Mouse (Mus musculus): Measurements from ENCODE around the gene Disp2. TPM values are rescaled to one million over a fixed set of nuclear protein-coding genes. Genes with fewer than 3 reads are reported as not detected.

The Disp2 gene
- polyA plus RNA-seq, 1 experiment from 2014 or later = 71.6 TPM

DNA sequence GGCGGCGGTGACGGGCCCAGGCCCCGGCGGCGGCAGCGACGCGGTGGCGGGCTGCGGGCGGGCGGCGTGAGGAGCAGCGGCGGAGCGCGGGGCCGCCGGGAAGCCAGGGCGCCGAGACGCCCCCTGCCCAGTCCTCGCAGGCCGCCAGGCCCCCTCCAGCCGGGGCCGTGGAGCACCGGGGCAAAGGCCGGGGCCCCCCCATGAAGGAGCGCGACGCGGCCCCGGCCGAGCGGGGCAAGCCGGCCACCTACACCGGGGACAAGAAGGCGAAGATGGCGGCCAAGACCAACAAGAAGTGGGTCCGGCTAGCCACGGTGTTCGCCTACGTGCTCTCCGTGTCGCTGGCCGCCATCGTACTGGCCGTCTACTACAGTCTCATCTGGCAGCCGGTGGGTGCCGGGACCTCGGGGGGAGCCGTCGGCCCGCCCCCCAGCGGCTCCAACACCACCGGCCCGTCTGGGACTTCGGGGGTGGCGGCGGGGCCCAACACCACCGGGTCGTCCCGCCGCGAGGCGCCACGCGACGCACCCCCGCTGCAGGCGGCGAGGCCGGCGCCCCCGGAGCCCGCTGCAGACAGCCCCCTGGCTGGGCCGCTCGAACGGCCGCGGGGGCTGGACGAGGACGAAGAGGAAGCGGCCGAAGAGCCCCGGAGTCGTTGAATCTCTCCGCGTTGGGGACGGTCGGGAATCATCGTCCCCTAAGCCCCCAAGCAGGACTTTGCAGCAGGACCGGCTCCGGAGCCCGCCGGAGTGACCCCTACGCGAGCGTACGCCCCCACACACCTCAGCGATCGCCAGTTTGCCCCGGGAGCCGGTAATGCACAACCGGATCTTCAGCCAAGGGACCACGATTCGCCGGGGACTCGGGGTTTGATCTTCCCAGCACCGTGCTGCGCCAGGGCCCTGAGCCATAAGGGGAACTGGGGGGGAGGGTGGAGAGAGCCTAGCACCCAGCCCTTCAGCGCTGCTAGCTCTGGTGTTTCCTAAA lies 33.3 kb upstream of the Disp2 start:
- no peaks in the 10 kb centered on the region for H3K9me3 ChIP-seq
- H3K36me3 ChIP-seq = no peaks in the 10 kb centered on the region
- peak overlapping the region; percentile 88 for H3K9ac ChIP-seq
- peaks cover 13% of the 10 kb centered on the region; the same call in 1 of the 2 replicates for H3K27me3 ChIP-seq
- ATAC-seq (ENCODE audit: low FRiP score, low read depth) = peak; percentile 49
- peak overlapping the region; percentile 83 for H3K4me3 ChIP-seq
- peak overlapping the region; percentile 93 for H3K4me2 ChIP-seq
- peaks cover 59% of the 10 kb centered on the region for H3K4me1 ChIP-seq (replicated peaks)
- under 1% methylated on average over 108 of the region's 113 CpGs for WGBS
- H3K27ac ChIP-seq (replicated peaks) = peak overlapping the region; percentile 73

DNA sequence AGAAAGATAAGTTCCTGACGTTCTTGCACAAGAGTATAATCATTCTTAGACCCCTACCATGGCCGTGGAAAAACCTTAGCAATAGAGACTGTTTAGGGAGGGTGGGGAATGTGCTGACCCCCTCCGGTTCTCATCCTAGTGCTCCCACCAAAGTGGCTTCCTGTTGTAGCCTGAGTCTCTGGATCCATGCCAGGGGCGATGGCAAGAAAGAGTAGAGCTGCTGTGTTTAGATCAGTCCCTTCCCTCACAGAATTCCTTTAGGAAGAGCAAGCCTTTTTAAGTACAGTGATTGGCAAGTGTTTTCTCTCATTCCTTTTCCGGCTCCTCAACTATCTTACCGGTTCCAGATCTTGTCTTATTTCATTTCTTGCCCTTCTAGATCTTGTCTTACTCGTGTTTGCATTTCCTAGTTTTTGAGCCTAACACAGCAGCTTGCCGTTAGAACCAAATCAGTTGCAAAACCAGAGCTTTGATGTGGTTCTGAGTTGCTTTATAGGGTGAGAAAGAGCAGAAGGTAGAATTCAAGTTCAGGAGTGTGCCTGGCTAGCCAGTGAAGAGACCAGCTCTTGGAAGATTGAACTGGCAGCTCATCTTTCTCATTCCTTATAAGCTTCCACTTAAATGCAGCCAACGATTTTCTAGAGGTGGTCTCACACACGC lies 32.1 kb upstream of the Disp2 start:
- H3K4me2 ChIP-seq = peak overlapping the region; percentile 93
- WGBS = 35% methylated on average over 10 of the region's 10 CpGs
- peak overlapping the region; percentile 14; the same call in 1 of the 2 replicates for H3K9ac ChIP-seq
- H3K4me1 ChIP-seq (replicated peaks) = peaks cover 59% of the 10 kb centered on the region
- no peaks in the 10 kb centered on the region for H3K9me3 ChIP-seq
- no peak overlapping the region for H3K27ac ChIP-seq (replicated peaks)
- H3K36me3 ChIP-seq = no peaks in the 10 kb centered on the region
- peaks cover 7% of the 10 kb centered on the region; the same call in 1 of the 2 replicates for H3K27me3 ChIP-seq
- no peak for ATAC-seq (ENCODE audit: low FRiP score, low read depth)
- H3K4me3 ChIP-seq = peak overlapping the region; percentile 83

DNA sequence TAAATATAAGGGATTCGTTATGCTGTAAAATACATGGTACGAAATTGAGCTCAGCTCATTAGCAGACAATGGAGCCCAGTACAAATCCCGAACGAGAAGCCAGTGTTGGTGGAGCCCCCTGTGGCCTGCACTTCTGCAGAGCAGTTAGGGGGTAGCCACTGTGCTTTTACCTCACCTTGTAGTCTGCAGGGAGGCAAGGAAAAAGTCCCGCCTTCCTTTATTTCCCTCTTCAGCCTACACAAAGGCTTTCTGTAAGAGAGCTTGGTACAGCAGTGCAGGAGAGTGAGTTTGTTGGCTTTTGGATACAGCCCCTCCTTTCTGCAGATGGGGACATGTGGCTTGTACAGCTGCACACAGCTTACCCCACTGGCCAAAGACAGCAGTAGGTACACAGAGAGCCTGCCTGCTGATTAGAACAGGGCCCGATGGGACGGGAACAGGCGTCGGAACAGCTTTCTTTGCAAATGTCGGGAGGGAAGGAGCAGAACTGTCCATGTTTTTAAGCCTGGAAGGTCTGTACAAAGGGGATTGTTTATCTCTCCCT lies 30.1 kb upstream of the Disp2 start:
- H3K9me3 ChIP-seq = no peaks in the 10 kb centered on the region
- no peak overlapping the region for H3K27ac ChIP-seq (replicated peaks)
- peaks cover 51% of the 10 kb centered on the region for H3K4me1 ChIP-seq (replicated peaks)
- no peak overlapping the region for H3K9ac ChIP-seq
- peak overlapping the region; percentile 8; the same call in 1 of the 2 replicates for H3K4me3 ChIP-seq
- ATAC-seq (ENCODE audit: low FRiP score, low read depth) = no peak
- no peaks in the 10 kb centered on the region for H3K36me3 ChIP-seq
- 26% methylated on average over 10 of the region's 10 CpGs for WGBS
- peak overlapping the region; percentile 34 for H3K4me2 ChIP-seq
- H3K27me3 ChIP-seq = 0 out of 2 replicates have a peak, but pooled peaks cover under 1% of the 10 kb centered on the region

DNA sequence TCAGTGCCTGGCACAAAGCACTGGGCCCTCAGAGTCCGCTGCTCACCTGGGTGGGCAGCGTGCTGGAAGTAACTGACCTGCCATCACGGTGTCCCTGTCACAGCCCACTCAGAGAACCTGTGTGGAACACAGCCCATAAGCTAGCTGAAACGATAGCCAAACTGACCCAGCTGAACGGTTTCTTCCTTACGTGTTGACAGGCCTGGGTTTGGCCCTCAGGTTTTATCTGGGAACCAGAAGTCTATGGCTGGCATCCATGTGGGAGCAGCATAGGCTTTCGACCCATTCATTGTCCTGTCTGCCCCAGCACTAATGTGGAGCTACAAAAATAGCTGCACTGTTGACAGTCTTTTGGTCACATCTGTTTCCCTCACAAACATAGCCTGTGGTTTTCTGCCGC lies 29.0 kb upstream of the Disp2 start:
- no peak for ATAC-seq (ENCODE audit: low FRiP score, low read depth)
- Histone ChIP-seq H3K27ac (replicated peaks) (no peak overlapping the region), H3K4me1 (replicated peaks) (peaks cover 41% of the 10 kb centered on the region), H3K4me3 (no peak overlapping the region), H3K9ac (no peak overlapping the region), H3K9me3 (no peaks in the 10 kb centered on the region), H3K36me3 (no peaks in the 10 kb centered on the region), H3K4me2 (no peak overlapping the region), H3K27me3 (no peaks in the 10 kb centered on the region)
- 63% methylated on average over 8 of the region's 8 CpGs for WGBS

DNA sequence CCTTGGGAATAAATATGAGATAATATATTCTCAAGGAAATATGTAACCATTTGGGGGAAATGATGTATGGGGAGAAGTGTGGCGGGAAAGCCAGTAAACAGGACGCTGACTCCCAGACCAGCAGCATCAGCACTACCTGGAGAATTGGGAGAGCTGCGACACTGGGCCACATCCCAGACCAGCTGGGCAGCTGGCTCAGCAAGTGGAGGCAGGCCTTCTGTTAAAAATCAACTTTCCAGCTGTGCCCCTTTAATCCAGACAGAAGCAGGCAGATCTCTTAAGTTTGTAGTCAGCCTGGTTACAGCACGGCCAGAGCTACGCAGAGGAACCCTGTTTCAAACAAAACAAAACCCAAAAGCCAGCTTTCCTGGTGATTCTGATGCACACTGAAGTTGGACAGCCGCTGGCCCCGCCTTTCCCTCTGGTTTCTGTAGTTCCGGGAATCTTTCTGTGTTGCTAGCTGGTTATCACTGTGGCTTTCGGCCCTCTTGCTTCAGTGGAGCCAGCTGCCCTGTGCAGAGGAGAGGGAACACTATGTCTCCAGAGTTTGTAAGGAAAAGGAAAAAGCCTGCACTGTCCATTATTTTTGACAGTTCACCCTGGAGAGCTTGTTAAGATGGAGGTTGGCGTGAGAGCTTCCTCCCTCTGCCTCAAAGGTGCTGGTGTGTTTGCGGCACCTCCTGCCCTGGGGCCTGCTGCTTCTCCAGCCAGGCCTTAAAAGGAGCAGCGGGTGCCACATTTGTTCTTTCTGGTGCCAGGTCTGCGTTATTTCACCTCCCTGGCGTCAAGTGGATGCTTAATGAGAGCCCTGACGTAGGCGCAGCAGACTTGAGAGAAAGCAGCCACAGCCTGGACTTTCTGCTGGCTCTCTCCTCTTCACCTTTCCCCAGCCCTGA lies 27.4 kb upstream of the Disp2 start:
- no peaks in the 10 kb centered on the region for H3K36me3 ChIP-seq
- no peaks in the 10 kb centered on the region for H3K27me3 ChIP-seq
- no peak overlapping the region for H3K4me3 ChIP-seq
- no peak for ATAC-seq (ENCODE audit: low FRiP score, low read depth)
- H3K4me1 ChIP-seq (replicated peaks) = peaks cover 34% of the 10 kb centered on the region
- H3K27ac ChIP-seq (replicated peaks) = no peak overlapping the region
- H3K9ac ChIP-seq = no peak overlapping the region
- no peak overlapping the region for H3K4me2 ChIP-seq
- 67% methylated on average over 16 of the region's 16 CpGs for WGBS
- no peaks in the 10 kb centered on the region for H3K9me3 ChIP-seq

DNA sequence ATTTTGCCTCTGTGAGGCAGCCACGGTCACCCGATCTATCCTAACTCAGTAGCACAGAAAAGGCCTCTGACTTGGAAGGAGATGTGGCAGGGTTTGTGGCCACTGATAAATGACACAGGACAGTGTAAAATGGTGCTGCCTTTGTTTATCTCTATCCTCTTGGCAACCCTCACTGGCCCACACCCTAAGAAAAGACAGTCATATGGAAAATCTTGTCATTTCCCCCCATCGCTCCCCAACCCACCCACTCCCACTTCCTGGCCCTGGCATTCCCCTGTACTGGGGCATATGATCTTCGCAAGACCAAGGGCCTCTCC lies 26.8 kb upstream of the Disp2 start:
- 75% methylated on average over 4 of the region's 4 CpGs for WGBS
- no peak for ATAC-seq (ENCODE audit: low FRiP score, low read depth)
- no peaks in the 10 kb centered on the region for H3K27me3 ChIP-seq

DNA sequence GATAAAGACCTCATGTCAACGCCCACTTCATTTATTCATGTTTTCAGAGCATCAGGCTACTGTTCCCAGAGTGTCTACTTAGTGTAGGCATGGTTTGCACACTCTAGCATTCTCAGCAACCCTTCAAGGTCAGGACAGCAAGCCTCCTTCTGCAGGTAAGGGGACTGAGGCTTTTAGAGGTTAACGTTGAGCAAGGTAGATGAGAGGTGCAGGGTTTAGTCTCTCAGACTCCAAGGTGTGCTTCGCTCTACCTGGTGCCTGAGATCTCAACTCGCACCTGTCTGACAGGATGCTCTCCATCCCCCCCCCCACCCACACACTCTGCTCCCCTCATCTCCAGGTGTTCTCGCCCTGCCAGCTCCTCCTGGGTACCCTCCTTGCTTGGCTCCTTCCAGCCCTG lies 25.4 kb upstream of the Disp2 start:
- no peak overlapping the region for H3K4me3 ChIP-seq
- H3K4me1 ChIP-seq (replicated peaks) = peaks cover 15% of the 10 kb centered on the region
- ATAC-seq (ENCODE audit: low FRiP score, low read depth) = no peak
- 87% methylated on average over 5 of the region's 5 CpGs for WGBS
- no peaks in the 10 kb centered on the region for H3K36me3 ChIP-seq
- no peak overlapping the region for H3K4me2 ChIP-seq
- no peaks in the 10 kb centered on the region for H3K9me3 ChIP-seq
- 0 out of 2 replicates have a peak, but pooled peaks cover 4% of the 10 kb centered on the region for H3K27me3 ChIP-seq
- no peak overlapping the region for H3K9ac ChIP-seq
- H3K27ac ChIP-seq (replicated peaks) = no peak overlapping the region

More for the DNA sequence above, 26.8 kb upstream of the Disp2 start:
- H3K36me3 ChIP-seq = no peaks in the 10 kb centered on the region
- H3K4me2 ChIP-seq = no peak overlapping the region
- H3K9me3 ChIP-seq = no peaks in the 10 kb centered on the region
- no peak overlapping the region for H3K27ac ChIP-seq (replicated peaks)
- no peak overlapping the region for H3K4me3 ChIP-seq
- H3K4me1 ChIP-seq (replicated peaks) = peaks cover 28% of the 10 kb centered on the region
- H3K9ac ChIP-seq = no peak overlapping the region

DNA sequence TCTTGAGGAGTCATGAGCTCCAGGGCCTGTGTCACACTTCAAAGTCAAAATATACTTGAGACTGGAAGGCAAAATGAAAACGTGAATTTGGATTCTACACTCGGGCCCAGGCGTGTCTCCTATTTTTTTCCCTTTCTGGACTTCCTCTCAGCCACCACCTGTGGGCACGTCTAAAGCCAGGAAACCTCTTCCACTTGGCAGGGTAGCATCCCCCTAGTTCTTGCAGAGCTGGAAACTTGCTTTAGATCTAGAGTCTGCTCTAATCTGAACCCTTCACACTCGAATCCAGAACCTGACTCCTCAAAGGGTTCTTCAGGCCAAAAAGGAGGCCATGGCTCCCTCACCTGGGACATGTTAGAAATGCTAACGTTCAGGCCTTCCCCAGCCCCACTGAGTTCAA lies 24.1 kb upstream of the Disp2 start:
- ATAC-seq (ENCODE audit: low FRiP score, low read depth) = no peak
- H3K9ac ChIP-seq = no peak overlapping the region
- H3K27ac ChIP-seq (replicated peaks) = no peak overlapping the region
- 0 out of 2 replicates have a peak, but pooled peaks cover 4% of the 10 kb centered on the region for H3K27me3 ChIP-seq
- H3K4me1 ChIP-seq (replicated peaks) = peaks cover 2% of the 10 kb centered on the region
- H3K9me3 ChIP-seq = no peaks in the 10 kb centered on the region
- H3K4me3 ChIP-seq = no peak overlapping the region
- H3K4me2 ChIP-seq = no peak overlapping the region
- 86% methylated on average over 6 of the region's 6 CpGs for WGBS
- H3K36me3 ChIP-seq = no peaks in the 10 kb centered on the region

DNA sequence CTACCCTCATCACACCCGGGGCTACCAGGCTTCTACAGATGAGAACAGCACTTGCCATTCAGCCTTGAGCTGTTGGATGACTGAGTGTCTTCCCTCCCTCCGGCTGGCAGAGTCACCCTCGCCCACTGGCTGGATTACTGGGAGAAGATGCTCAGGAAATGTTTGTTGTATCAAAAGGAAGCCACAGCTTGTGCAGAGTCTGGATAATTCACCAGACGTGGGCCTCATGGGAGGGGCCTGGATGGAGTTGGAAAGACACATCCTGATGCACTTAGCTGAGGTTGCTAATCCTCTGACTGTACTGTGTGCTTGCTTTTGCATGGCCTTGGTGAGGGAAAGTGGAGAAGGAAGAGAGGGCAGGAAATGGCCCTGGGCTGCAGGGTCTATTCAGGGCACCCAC lies 23.4 kb upstream of the Disp2 start:
- Histone ChIP-seq H3K27ac (replicated peaks) (no peak overlapping the region), H3K4me1 (replicated peaks) (peaks cover 6% of the 10 kb centered on the region), H3K4me3 (no peak overlapping the region), H3K27me3 (0 out of 2 replicates have a peak, but pooled peaks cover 4% of the 10 kb centered on the region), H3K36me3 (no peaks in the 10 kb centered on the region), H3K9me3 (no peaks in the 10 kb centered on the region), H3K4me2 (no peak overlapping the region), H3K9ac (no peak overlapping the region)
- ATAC-seq (ENCODE audit: low FRiP score, low read depth) = no peak
- 88% methylated on average over 4 of the region's 4 CpGs for WGBS

DNA sequence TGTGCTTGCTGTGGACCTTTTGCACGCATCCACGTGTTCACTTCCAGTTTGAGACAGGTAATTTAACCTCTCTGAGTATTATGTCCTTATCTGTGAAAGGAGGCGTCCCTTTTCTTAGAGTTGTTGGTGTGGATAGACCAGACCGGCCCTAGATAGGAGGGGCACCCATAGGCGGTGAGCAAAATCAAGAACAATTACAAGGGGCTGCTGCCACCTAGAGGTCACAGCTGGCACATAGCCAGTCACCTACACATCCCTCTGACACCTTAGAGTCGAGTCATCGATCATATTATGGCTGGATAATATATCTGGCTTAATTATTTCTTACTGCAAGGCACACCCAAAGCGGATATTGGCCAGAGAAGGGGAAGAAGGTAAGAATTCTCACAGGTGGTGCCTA lies 19.7 kb upstream of the Disp2 start:
- Histone ChIP-seq H3K4me2 (0 out of 2 replicates have a peak overlapping the region, but pooled peaks have one; percentile 10), H3K4me1 (replicated peaks) (peaks cover 35% of the 10 kb centered on the region), H3K27me3 (0 out of 2 replicates have a peak, but pooled peaks cover 4% of the 10 kb centered on the region), H3K27ac (replicated peaks) (no peak overlapping the region), H3K9me3 (no peaks in the 10 kb centered on the region), H3K9ac (no peak overlapping the region), H3K36me3 (no peaks in the 10 kb centered on the region), H3K4me3 (no peak overlapping the region)
- WGBS = 12% methylated on average over 8 of the region's 8 CpGs
- peak; percentile 50 for ATAC-seq (ENCODE audit: low FRiP score, low read depth)

DNA sequence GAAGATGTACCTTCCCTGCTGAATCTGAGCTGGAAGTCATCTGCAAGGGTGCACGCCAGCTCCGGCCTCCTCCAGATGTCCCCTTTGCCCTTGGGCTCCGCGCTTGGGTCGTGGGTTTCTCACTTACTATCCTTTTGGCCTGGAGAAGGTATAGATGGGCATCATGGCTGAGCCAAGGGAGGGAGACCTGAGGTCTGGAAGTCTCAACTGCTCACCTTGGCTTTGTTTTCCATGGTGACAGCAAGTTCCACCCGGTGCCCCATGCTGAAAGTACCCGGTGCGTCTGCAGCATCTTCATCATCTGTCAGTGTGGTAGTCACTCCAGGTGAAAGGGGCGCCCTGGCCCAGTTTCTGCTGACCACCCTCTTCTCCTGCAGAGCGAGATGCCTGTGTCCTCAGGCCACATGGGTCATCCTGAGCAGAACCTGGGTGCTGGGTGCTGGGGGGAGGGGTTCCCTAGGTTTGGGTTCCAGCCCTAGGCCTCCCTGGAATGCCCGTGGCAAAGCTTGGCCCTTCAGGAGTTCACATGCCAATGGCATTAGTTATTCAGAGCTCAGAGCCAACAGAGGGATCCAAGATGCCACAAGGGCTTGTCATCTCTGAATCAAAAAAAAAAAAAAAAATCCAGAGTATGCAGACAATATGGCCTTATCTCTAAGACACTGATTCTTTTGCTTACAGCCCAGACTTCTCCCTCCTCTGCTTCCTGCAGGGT lies 19.1 kb upstream of the Disp2 start:
- H3K4me3 ChIP-seq = no peak overlapping the region
- no peak overlapping the region for H3K9ac ChIP-seq
- H3K27me3 ChIP-seq = 0 out of 2 replicates have a peak, but pooled peaks cover 4% of the 10 kb centered on the region
- no peaks in the 10 kb centered on the region for H3K36me3 ChIP-seq
- H3K4me2 ChIP-seq = no peak overlapping the region
- peaks cover 35% of the 10 kb centered on the region for H3K4me1 ChIP-seq (replicated peaks)
- ATAC-seq (ENCODE audit: low FRiP score, low read depth) = no peak
- 80% methylated on average over 11 of the region's 11 CpGs for WGBS
- H3K27ac ChIP-seq (replicated peaks) = no peak overlapping the region
- H3K9me3 ChIP-seq = no peaks in the 10 kb centered on the region

All from hindbrain, embryonic 15.5 days (tissue).